Mouse (Mus musculus): Measurements from ENCODE around the gene Med18. TPM values are rescaled to one million over a fixed set of nuclear protein-coding genes. Genes with fewer than 3 reads are reported as not detected.
"Not testable (repeated sequence)": the region's sequence is repeated elsewhere in the genome, so short reads cannot be mapped to it uniquely, and the experiment has no call there.

Med18 gene
- polyA plus RNA-seq, 1 experiment: 8.3 TPM

DNA sequence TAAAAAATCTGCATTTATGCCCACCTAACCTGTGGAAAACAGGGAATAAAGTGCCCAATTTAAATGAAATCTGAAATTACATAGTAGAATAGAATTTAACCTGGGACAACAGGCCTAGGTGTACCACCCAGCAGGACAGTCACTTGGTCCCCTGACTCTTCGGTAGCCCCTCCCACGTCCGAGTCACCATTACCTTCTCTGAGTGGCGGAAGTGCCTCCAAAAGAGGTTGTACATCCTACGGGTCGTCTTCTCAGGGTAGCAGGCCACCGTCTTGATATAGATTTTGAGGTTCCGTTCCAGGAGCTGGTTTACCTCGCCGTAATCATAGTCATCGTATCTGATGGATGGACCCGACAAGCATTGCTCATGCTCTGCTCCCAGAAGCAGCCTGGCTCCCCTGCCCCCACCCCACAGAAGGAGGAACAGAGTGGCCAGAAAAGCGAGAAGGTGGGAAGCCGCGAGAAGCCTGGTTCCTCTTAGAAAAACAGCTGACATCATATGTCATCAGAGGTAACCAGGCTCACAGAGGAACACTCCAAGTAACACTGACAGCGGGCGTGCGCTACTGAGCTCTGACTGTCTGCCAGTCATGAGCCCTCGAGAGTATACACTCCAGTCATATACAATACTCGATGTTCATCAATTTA, 30.7 kb upstream of the Med18 start:
- no peak for DNase-seq (ENCODE audit: low read depth)
- no peak for TF ChIP-seq POLR2A (IDR thresholded peaks at IDR 0.05; ENCODE audit: borderline replicate concordance, extremely low read depth, insufficient read depth, insufficient read length, poor library complexity, severe bottlenecking)
- no peak for TF ChIP-seq CTCF (IDR thresholded peaks at IDR 0.05; ENCODE audit: borderline replicate concordance, extremely low read depth, insufficient read depth, insufficient read length)

DNA sequence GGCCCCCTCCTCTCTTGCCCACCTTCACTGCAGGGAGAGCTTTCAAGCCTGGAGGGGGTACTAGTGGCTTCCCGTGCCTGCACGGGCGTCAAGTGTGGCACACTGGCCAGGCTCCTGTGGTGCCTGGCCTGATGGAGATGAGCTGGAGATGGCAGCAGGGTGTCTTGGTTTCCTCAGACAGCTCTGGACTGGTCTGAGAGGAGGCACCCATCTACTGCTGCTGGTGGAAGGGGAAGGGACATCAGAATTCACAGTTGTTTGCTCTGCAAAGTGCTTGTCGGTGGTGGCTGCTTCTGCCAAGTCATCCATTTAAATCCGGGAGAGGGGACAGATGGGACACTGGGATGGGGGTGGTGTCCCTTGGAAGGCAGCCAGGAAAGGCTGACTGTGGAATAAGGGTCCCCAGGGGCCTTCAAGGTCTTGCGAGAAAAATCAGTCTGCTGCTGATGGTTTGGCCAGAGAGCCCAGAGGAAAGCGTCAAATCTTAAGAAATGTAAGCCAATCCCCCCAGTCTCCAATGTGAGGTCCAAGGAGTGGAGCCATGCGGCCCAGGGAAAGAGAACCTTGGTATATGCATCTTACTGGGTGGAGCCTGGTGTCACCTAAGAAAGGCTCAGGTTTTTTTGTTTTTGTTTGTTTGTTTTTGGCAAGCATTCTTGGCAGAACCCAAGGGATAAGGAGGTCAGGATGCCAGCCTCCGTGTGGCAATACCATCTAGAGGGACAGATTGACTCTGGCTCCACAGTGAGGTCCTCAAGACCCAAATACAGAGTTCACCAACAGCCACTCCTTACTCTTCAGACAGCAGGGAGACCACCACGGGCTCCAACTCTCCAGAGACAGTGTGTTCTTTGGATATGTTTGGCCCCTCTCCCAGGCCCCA, 28.7 kb upstream of the Med18 start:
- TF ChIP-seq POLR2A (IDR thresholded peaks at IDR 0.05; ENCODE audit: borderline replicate concordance, extremely low read depth, insufficient read depth, insufficient read length, poor library complexity, severe bottlenecking) (no peak), CTCF (IDR thresholded peaks at IDR 0.05; ENCODE audit: borderline replicate concordance, extremely low read depth, insufficient read depth, insufficient read length) (no peak)
- peak; percentile 69 for DNase-seq (ENCODE audit: low read depth)

DNA sequence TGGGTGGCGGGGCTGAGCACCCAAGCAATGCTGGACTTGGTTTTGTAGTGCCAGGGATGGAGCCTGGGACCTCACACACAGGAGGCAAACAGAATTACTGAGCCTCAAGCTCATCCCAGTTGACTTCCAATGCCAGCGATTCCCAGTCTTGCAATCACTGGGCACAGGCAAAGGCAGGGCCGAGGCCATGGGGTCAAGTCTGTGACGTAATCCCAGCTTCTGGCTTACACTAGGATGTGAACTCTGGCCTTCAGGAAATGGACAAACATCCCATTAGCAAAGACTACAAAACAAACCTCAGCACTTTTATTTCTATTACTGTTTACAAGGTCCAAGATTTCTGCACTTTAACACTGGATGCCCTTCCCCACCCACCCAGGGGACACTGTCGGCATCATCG, 28.0 kb upstream of the Med18 start:
- no peak for DNase-seq (ENCODE audit: low read depth)
- TF ChIP-seq POLR2A (IDR thresholded peaks at IDR 0.05; ENCODE audit: borderline replicate concordance, extremely low read depth, insufficient read depth, insufficient read length, poor library complexity, severe bottlenecking) (no peak), CTCF (IDR thresholded peaks at IDR 0.05; ENCODE audit: borderline replicate concordance, extremely low read depth, insufficient read depth, insufficient read length) (no peak)

DNA sequence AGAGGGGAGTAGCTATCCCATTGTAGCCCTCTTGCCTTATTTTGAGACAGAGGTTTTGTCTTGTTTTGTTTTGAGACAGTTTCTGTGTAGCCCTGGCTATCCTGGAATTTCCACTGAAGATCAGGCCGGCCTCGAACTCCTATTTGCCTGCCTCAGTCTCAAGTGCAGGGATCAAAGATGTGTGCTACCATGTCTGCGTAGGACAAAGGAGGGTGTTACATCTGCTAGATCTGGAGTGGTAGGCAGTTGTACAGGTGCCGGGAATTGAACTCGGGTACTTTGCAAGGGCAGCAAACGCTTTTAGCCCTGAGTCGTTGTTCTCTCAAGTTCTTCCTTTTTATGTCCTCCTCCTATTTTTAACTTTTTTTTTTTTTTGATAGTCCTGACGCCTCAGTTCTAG, 27.3 kb upstream of the Med18 start:
- no peak for TF ChIP-seq POLR2A (IDR thresholded peaks at IDR 0.05; ENCODE audit: borderline replicate concordance, extremely low read depth, insufficient read depth, insufficient read length, poor library complexity, severe bottlenecking)
- TF ChIP-seq CTCF (IDR thresholded peaks at IDR 0.05; ENCODE audit: borderline replicate concordance, extremely low read depth, insufficient read depth, insufficient read length): no peak
- DNase-seq (ENCODE audit: low read depth): no peak

DNA sequence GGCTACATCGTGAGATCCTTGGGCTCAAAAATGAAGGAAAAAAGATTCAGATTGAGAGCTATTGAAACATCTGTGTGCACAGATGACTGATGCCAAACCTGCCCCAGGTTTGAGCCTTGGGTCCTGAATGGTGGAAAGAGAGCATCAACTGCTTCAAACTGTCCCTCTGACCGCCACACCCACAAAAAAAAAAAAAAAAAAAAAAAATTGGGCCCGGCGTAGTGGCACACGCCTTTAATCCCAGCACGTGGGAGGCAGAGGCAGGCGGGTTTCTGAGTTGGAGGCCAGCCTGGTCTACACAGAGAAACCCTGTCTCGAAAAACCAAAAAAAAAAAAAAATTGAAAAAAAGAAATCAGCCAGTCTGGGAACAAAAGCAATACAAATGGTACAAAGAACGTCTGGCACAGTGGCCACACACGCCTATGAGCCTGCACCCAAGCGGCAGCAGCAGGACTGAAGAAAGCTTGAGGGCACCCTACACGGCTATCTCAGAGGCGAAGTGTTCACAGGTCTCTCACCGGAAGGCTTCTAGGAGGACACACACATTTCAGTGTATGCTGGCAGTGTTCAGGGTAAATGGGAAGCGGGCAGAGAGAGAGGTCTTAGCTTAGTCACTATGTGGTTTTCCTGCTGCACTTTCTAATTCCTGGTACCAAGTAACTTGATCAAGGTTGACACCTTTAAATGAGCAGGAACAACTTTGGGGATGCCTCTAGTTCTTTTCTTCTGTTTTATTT, 26.7 kb upstream of the Med18 start:
- DNase-seq (ENCODE audit: low read depth): no peak
- TF ChIP-seq POLR2A (IDR thresholded peaks at IDR 0.05; ENCODE audit: borderline replicate concordance, extremely low read depth, insufficient read depth, insufficient read length, poor library complexity, severe bottlenecking): no peak
- no peak for TF ChIP-seq CTCF (IDR thresholded peaks at IDR 0.05; ENCODE audit: borderline replicate concordance, extremely low read depth, insufficient read depth, insufficient read length)

DNA sequence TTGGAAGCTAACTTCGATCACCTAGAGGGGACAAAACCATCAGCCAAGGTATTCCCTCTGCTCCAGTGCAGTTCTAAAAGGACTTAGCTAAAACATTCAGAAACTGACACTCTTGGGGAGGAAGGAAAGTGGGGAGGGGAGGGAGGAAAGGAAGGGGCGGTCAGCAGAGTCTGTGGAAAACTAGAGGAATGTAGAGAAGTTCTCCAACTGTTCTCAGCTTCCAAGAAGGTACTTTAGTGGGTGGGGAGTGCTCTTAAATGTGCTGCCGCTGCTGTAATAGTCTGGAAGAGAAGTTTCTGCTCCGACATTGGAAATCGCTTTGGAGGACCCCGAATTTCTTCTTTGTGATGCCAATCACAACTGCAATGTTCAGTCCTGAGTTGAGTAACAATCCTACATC, 25.3 kb upstream of the Med18 start:
- DNase-seq (ENCODE audit: low read depth): no peak
- TF ChIP-seq CTCF (IDR thresholded peaks at IDR 0.05; ENCODE audit: borderline replicate concordance, extremely low read depth, insufficient read depth, insufficient read length) (no peak), POLR2A (IDR thresholded peaks at IDR 0.05; ENCODE audit: borderline replicate concordance, extremely low read depth, insufficient read depth, insufficient read length, poor library complexity, severe bottlenecking) (no peak)

DNA sequence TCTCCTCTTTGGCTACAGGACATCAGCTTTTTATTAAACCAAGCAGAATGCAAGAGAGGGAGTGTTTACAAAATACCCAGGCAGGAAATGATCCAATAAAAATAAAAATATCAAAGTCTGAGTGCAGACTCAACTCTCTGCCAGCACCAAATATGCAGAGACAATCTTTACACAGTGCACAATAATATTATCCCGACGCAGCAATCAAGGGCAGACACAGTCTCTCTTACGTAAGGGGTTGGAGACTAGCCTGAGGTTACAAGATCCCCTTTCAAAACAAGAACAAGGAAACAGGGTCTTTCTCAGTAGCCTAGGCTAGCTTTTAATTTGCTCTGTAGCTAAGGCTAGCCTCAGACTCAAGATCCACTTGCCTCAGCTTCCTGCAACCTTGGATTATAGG, 24.8 kb upstream of the Med18 start:
- TF ChIP-seq POLR2A (IDR thresholded peaks at IDR 0.05; ENCODE audit: borderline replicate concordance, extremely low read depth, insufficient read depth, insufficient read length, poor library complexity, severe bottlenecking): no peak
- no peak for TF ChIP-seq CTCF (IDR thresholded peaks at IDR 0.05; ENCODE audit: borderline replicate concordance, extremely low read depth, insufficient read depth, insufficient read length)
- no peak for DNase-seq (ENCODE audit: low read depth)

DNA sequence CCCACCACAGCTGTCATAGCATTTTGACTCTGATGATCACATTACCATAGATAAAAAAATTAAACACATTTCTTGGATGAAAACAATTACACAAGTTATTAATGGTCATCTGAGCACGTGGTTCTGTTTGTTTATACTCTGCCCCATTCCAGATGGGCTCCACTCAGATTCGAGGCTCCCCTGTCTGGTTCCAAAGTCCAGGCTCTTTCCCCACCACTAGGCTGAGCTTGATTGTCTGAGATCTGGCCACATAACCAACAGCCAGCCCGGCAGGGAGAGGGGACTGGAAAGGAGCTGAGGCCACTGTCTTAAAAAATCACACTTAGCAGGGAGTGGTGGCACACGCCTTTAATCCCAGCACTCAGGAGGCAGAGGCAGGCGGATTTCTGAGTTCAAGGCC, 21.1 kb upstream of the Med18 start:
- TF ChIP-seq CTCF (IDR thresholded peaks at IDR 0.05; ENCODE audit: borderline replicate concordance, extremely low read depth, insufficient read depth, insufficient read length) (no peak), POLR2A (IDR thresholded peaks at IDR 0.05; ENCODE audit: borderline replicate concordance, extremely low read depth, insufficient read depth, insufficient read length, poor library complexity, severe bottlenecking) (no peak)
- DNase-seq (ENCODE audit: low read depth): no peak

DNA sequence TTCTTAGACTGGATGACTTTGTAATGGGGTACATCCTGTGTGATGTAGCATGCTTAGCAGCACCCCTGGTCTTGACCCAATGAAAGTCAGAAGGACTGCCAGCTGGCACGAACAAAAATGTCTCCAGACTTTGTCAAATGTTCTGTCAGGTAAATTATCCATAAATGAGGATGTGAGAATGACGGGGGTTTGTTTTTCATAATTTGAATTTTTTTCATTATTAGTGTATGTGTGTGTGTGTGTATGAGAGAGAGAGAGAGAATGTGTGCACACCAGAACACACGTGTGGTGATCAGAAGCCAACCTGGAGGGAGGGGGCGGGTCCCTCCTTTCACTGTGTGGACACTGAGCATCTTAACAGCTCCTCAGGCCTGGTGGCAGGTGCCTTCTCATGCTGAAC, 20.5 kb upstream of the Med18 start:
- no peak for DNase-seq (ENCODE audit: low read depth)
- TF ChIP-seq CTCF (IDR thresholded peaks at IDR 0.05; ENCODE audit: borderline replicate concordance, extremely low read depth, insufficient read depth, insufficient read length) (no peak), POLR2A (IDR thresholded peaks at IDR 0.05; ENCODE audit: borderline replicate concordance, extremely low read depth, insufficient read depth, insufficient read length, poor library complexity, severe bottlenecking) (no peak)

DNA sequence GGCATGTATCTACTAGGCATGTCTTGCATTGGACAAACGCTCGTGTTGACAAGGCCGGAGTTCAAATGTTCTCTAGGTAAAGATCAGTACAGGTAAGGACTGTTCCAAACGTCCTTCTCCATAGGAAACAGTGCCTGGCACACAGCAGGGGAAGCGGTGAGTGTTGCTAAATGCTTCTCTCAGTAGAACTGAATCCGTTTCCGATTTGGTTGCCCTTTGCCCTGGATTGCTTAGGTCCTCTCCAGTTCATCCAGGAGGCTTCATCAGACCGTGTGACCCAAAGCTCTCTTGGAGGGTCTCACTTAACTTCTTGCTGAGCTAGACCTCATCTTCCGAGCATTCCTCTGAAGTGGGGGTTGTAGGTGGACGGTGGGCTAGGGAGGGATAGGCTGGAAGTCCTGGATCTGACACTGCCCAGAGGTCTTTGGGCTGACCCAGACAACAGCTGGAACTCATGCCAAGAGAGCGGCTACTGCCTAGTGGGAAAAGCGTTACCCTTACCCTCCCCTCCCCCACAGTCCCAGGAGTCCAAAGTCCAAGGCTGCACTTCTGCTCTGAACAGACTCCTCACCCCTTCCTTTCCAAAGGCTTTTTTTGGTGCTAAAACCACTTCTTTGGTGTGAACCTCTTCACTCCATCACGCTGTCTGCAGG, 19.4 kb upstream of the Med18 start:
- TF ChIP-seq POLR2A (IDR thresholded peaks at IDR 0.05; ENCODE audit: borderline replicate concordance, extremely low read depth, insufficient read depth, insufficient read length, poor library complexity, severe bottlenecking): no peak
- no peak for TF ChIP-seq CTCF (IDR thresholded peaks at IDR 0.05; ENCODE audit: borderline replicate concordance, extremely low read depth, insufficient read depth, insufficient read length)
- no peak for DNase-seq (ENCODE audit: low read depth)

DNA sequence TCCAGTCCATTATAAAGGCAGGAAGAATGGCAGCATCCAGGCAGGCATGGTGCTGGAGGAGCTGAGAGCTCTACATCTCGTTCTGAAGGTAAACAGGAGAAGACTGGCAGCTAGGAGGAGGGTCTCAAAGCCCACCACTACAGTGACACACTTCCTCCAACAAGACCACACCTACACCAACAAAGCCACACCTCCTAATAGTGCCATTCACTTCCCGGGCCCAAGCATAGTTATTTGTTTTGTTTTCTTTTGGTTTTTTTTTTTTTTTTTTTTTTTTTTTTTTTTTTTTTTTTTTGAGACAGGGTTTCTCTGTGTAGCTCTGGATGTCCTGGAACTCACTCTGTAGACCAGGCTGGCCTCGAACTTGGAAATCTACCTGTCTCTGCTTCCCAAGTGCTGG, 18.4 kb upstream of the Med18 start:
- DNase-seq (ENCODE audit: low read depth): not testable (repeated sequence)

Data from brain, embryonic 14.5 days (tissue).